Mouse (Mus musculus) gastrocnemius, postnatal 14 days (tissue): ENCODE results near the gene Dgcr2. TPM values are rescaled to one million over a fixed set of nuclear protein-coding genes. Genes with fewer than 3 reads are reported as not detected.

ENCODE experiments used
- DNase-seq: peaks from one replicate; pipeline ENCODE4 v3.0.0; 2021; ENCODE audit warnings: mixed read lengths
- intact Hi-C: fragments of 180-260 bp; cut with DNase I; formaldehyde crosslinking; loops from one replicate; pipeline ENCODE4 v1.15.1; 2025; ENCODE audit warnings: low total_unique reads
- total RNA-seq, 2 experiments: library from RNA; stranded (reverse); gene quantifications; 2 replicates each; pipeline ENCODE4 v1.2.3; 2021

Gene Dgcr2
- total RNA-seq, 2 experiments from 2014 or later = 26.4 to 30.6 TPM

GRCm38 (mm10) chr16:17826500-17826899 lies 71.9 kb downstream of the Dgcr2 start:
- DNase-seq = no peak
- intact Hi-C loops = no loop called here

- no peak for DNase-seq
- intact Hi-C loops = loop anchor here (5.0 kb wide), 1 partner anchor 34 kb away; no protein-coding TSS in a partner anchor
Measured at GRCm38 (mm10) chr16:17816528-17816927, 81.8 kb downstream of the Dgcr2 start.

GRCm38 (mm10) chr16:17815411-17816402 lies 82.7 kb downstream of the Dgcr2 start:
- intact Hi-C loops = loop anchor here (5.0 kb wide), 1 partner anchor 33 kb away; no protein-coding TSS in a partner anchor
- peak; percentile 63 for DNase-seq

GRCm38 (mm10) chr16:17813173-17813572 lies 85.2 kb downstream of the Dgcr2 start:
- no peak for DNase-seq
- intact Hi-C loops = loop anchor here (5.0 kb wide), 1 partner anchor 66 kb away; no protein-coding TSS in a partner anchor

GRCm38 (mm10) chr16:17812120-17812519 lies 86.2 kb downstream of the Dgcr2 start:
- intact Hi-C loops = loop anchor here (5.0 kb wide), 1 partner anchor 65 kb away; no protein-coding TSS in a partner anchor
- DNase-seq = no peak

GRCm38 (mm10) chr16:17809711-17810110 lies 88.7 kb downstream of the Dgcr2 start:
- intact Hi-C loops = loop anchor here (5.0 kb wide), 1 partner anchor 62 kb away; no protein-coding TSS in a partner anchor
- peak; percentile 84 for DNase-seq

- intact Hi-C loops = no loop called here
- no peak for DNase-seq
Measured at GRCm38 (mm10) chr16:17809125-17809524, 89.2 kb downstream of the Dgcr2 start.

- peak; percentile 90 for DNase-seq
- intact Hi-C loops = no loop called here
Measured at GRCm38 (mm10) chr16:17807192-17808009, 91.0 kb downstream of the Dgcr2 start.

- intact Hi-C loops = no loop called here
Measured at GRCm38 (mm10) chr16:17806581-17807191, 91.7 kb downstream of the Dgcr2 start.

GRCm38 (mm10) chr16:17804982-17805381 lies 93.4 kb downstream of the Dgcr2 start:
- intact Hi-C loops = no loop called here
- DNase-seq = no peak

More at GRCm38 (mm10) chr16:17806581-17807191, 91.7 kb downstream of the Dgcr2 start:
- DNase-seq = no peak

GRCm38 (mm10) chr16:17804449-17804912 lies 93.9 kb downstream of the Dgcr2 start:
- intact Hi-C loops = no loop called here
- no peak for DNase-seq

- intact Hi-C loops = no loop called here
- no peak for DNase-seq
Measured at GRCm38 (mm10) chr16:17803675-17804448, 94.5 kb downstream of the Dgcr2 start.

- intact Hi-C loops = no loop called here
- DNase-seq = peak; percentile 45
Measured at GRCm38 (mm10) chr16:17802839-17803674, 95.3 kb downstream of the Dgcr2 start.

GRCm38 (mm10) chr16:17802456-17802838 lies 95.9 kb downstream of the Dgcr2 start:
- no peak for DNase-seq
- intact Hi-C loops = no loop called here

GRCm38 (mm10) chr16:17801777-17802455 lies 96.4 kb downstream of the Dgcr2 start:
- intact Hi-C loops = no loop called here
- no peak for DNase-seq

- intact Hi-C loops = no loop called here
- no peak for DNase-seq
Measured at GRCm38 (mm10) chr16:17799584-17799983, 98.8 kb downstream of the Dgcr2 start.
